Mouse (Mus musculus) bone marrow, adult 2 months (tissue): ENCODE data around the gene Fkbp15. TPM values are rescaled to one million over a fixed set of nuclear protein-coding genes. Genes with fewer than 3 reads are reported as not detected.

Experiments used
- H3K27ac ChIP-seq: fragments of 200-500 bp; 2 replicates; pipeline ENCODE4 v1.5.1; 2012; ENCODE audit warnings: low read depth, mild to moderate bottlenecking, control low read depth, inconsistent platforms, low read length; ENCODE audit not compliant: control insufficient read depth, poor library complexity, insufficient read depth
- H3K4me1 ChIP-seq: fragments of 200-500 bp; 2 replicates; pipeline ENCODE4 v1.6.1; 2011; ENCODE audit warnings: low read length; ENCODE audit not compliant: control insufficient read depth, insufficient read depth
- H3K4me3 ChIP-seq: fragments of 200-500 bp; replicated peaks from 2 replicates; pipeline ENCODE3; 2011; ENCODE audit warnings: mild to moderate bottlenecking, low read depth, low read length, control low read depth; ENCODE audit not compliant: control insufficient read depth
- CTCF ChIP-seq: fragments of 200-500 bp; IDR thresholded peaks from 2 replicates; pipeline ENCODE4 v1.5.1; 2011; ENCODE audit warnings: low read length, control low read depth; ENCODE audit not compliant: control insufficient read depth, insufficient read depth
- POLR2A ChIP-seq: fragments of 200-500 bp; IDR thresholded peaks from 2 replicates; pipeline ENCODE4 v1.6.1; 2011; ENCODE audit warnings: low read depth, mild to moderate bottlenecking, control low read depth, low read length, borderline replicate concordance; ENCODE audit not compliant: control insufficient read depth
- WGBS: fragments of 180-500 bp; shearing (Covaris S2); methylation state at CpG from one replicate; pipeline ENCODE4 v1.1.7; 2018; 5-methylcytosine and 5-hydroxymethylcytosine counted together
- polyA plus RNA-seq: library from polyadenylated mRNA; stranded (reverse); fragments of >200 nt; gene quantifications from 2 replicates; pipeline ENCODE4 v1.2.4, GENCODE M21; 2011; ENCODE audit warnings: low replicate concordance; ENCODE audit not compliant: missing spikeins, insufficient read depth, insufficient read length

The Fkbp15 gene
- polyA plus RNA-seq, 1 experiment = 32.9 TPM

DNA sequence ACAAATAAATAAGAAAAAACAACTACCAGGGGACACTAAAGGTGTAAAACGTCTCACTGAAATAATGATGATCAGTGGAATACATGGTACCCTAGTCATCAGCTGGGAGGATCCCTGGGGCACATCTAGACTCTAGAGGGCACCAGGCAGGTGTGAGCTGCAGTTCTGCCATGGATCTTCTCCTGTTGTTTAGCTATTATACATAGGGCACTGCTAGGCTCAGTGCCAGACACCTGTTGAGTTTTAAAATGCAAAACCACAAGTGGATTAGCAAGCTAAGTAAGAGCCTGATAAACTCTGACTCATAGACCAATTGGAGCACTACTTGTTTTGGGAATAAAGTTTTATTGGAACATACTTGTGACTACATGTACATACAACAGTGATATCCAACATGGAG, 42.1 kb downstream of the Fkbp15 start:
- WGBS = 74% methylated on average over 1 of the region's 1 CpGs
- Histone ChIP-seq H3K4me1 (peaks cover 10% of the 10 kb centered on the region), H3K4me3 (no peak overlapping the region), H3K27ac (no peak overlapping the region)
- no peak for TF ChIP-seq POLR2A
- no peak for TF ChIP-seq CTCF

DNA sequence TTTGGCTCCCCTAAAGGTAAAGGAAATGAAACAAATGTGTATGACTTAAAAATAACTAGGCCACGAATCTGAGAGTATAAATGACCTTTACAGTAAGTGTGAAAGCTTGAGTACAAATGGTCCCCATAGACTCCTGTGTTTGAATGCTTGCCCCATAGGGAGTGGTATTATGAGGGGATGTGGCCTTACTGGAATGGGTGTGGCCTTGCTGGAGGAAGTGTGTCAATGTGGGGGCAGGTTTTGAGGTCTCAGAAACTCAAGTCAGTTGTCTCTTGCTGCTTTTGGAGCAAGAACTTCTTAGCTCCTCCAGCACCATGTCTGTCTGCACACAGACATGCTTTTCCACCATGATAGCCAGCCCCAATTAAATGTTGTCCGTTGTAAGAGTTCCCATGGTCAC, 43.9 kb downstream of the Fkbp15 start:
- 60% methylated on average over 2 of the region's 2 CpGs for WGBS
- no peak overlapping the region for H3K4me3 ChIP-seq
- peaks cover 8% of the 10 kb centered on the region for H3K4me1 ChIP-seq
- H3K27ac ChIP-seq = no peak overlapping the region
- no peak for TF ChIP-seq CTCF

DNA sequence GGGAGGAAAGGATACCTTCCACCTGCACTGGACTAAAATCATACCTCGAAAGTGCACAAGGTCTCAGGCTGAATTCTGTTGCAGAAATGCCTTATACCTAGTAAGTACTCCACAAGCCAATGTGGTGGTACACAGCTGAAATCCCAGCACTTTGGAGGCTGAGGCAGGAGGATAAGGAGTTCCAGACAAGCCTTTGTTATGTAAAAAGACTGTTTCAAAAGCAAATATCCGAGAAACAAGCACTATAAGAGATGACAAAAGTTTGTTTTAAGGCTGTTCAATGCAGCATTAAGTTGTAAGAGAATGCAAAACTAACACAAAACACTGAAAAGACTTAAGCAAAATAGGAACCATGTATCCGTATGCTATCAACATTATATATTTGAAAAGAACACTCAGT, 45.8 kb downstream of the Fkbp15 start:
- H3K27ac ChIP-seq = no peak overlapping the region
- WGBS = 85% methylated on average over 3 of the region's 3 CpGs
- no peak overlapping the region for H3K4me3 ChIP-seq
- no peak for TF ChIP-seq CTCF
- H3K4me1 ChIP-seq = peaks cover 8% of the 10 kb centered on the region

DNA sequence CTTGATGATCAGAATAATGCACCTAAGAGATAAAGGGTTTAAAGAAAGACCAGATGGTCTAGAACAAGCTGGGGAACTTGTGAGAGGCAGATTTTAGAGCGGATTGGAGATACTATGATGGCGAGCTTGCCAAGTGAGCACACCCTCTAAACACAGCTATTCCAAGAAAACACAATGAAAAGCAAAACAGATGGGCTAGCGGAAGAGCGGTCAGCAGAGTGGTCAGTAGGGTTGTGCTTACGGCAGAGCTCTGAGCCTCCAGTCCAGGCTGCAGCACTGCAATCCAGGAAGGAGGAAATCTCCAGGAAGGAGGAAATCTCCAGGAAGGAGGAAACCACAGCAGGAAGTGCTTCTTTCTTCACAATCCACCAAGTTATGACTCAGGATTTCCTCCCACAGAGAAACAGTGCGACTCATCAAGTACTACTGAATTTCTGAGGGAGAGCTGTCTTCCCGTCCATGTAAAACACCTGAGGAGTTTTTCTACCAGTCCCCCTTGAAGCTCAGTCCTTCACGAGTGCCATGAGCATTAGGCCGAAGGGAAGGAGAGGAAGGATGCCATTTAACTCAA, 46.6 kb downstream of the Fkbp15 start:
- peak overlapping the region; percentile 3; the same call in 1 of the 2 replicates for H3K27ac ChIP-seq
- no peak for TF ChIP-seq POLR2A
- TF ChIP-seq CTCF = no peak
- no peak overlapping the region for H3K4me3 ChIP-seq
- H3K4me1 ChIP-seq = peaks cover 8% of the 10 kb centered on the region
- WGBS = 60% methylated on average over 9 of the region's 9 CpGs

DNA sequence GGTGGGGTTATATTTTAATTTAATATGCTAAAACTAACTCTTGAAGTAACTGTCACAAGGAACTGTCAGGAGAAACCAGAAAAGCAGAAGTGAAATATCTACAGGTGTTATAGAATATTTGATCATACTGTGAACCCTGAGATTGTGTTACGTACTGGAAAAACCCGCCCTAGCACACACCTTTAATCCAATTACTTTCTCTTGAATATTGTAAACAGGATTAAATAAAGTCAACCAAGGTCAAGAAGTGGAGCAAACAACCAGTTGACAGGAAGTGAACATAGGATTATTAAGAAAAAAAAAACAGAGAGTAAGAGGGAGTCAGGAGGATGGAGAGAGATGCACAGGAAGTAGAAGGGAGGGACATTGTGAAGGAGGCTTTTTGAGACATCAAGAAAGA, 47.5 kb downstream of the Fkbp15 start:
- 73% methylated on average over 2 of the region's 2 CpGs for WGBS
- peaks cover 8% of the 10 kb centered on the region for H3K4me1 ChIP-seq
- H3K4me3 ChIP-seq = no peak overlapping the region
- no peak for TF ChIP-seq CTCF
- no peak for TF ChIP-seq POLR2A
- no peak overlapping the region for H3K27ac ChIP-seq

DNA sequence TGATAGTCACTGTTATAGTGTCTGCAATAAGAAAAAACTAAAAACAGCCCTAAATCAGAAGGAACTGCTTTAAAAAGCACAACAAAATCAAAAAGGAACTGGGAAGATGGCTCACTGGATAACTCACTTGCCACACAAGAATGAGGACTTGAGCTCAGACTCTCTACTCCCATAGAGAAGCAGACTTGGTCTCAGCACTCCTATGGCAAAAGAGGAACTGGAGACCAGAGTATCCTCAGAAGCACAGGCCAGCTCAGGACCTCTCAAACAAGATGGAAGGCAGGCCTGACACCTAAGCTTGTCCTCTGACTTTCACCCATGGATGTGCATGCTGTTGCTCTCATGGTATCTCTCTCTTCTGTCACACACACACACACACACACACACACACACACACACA, 51.9 kb downstream of the Fkbp15 start:
- Histone ChIP-seq H3K4me3 (no peak overlapping the region), H3K27ac (no peak overlapping the region), H3K4me1 (peaks cover 2% of the 10 kb centered on the region; the same call in 1 of the 2 replicates)
- TF ChIP-seq POLR2A = no peak
- no peak for TF ChIP-seq CTCF

DNA sequence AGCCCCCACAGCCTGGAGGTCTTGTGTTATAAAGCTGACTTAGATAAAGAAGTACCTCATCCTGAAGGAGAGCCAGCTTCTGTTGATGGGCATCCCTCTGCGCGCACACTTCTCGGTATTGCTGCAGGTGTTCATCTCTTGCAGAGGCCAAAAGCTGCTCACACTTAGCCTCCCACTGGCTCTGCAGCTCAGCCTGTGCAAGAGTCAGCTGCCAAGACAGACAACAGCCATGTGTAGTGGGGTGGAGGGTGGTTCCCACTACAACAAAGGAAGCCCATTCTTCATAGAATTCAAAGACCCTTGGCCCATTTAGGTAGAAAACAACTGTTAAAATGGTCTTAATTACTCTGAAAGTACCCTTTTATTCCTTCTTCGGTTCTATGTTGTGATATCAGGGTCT, 53.5 kb downstream of the Fkbp15 start:
- 90% methylated on average over 4 of the region's 4 CpGs for WGBS
- Histone ChIP-seq H3K4me3 (no peak overlapping the region), H3K27ac (no peak overlapping the region), H3K4me1 (no peaks in the 10 kb centered on the region; the same call in 1 of the 2 replicates)
- TF ChIP-seq POLR2A (no peak), CTCF (no peak)

DNA sequence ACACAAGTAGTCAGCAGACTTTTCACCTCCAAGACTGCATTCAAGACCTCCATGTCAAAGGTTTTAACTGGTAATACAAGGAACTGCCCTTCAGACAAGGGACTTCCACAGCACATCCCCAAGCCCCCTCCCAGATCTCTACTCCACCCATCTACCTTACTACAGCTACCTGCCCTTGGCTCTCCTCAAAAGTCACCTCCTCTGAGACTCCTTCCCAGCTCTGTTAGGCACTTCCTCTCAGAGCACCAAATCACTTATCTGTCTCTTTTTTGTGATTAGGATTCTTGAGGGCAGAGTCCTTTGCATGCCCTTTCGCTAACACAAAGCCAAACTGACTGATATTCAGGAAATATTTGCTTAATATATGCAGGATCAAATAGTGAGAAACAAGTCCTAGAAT, 54.0 kb downstream of the Fkbp15 start:
- Histone ChIP-seq H3K4me1 (no peaks in the 10 kb centered on the region; the same call in 1 of the 2 replicates), H3K27ac (no peak overlapping the region), H3K4me3 (no peak overlapping the region)
- no peak for TF ChIP-seq CTCF
- no peak for TF ChIP-seq POLR2A
- 93% methylated on average over 1 of the region's 1 CpGs for whole genome bisulfite sequencing

DNA sequence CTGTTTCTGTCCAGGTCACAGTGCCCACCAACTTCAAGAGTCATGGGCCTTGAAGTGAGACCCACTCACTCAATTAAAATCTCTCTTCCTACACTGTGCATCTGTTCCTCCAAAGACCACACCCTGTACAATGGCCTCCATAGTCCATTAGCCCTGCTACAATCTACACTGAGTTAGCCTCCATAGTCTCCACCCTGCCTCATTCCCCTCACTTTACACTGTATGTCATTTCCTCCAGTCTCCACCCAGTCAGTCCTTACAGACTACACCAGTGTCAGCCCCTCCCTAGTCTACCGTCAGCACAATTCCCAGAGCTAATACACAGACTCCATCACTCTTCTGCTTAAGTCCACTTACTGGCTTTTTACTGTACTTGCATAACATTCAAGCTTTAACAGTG, 57.1 kb downstream of the Fkbp15 start:
- Histone ChIP-seq H3K27ac (no peak overlapping the region), H3K4me3 (no peak overlapping the region), H3K4me1 (peaks cover 3% of the 10 kb centered on the region; the same call in 1 of the 2 replicates)
- WGBS = 90% methylated on average over 1 of the region's 1 CpGs
- TF ChIP-seq CTCF (no peak), POLR2A (no peak)
